Mouse (Mus musculus): Measurements from ENCODE around the gene Gm128.
"Not testable (repeated sequence)": the region's sequence is repeated elsewhere in the genome, so short reads cannot be mapped to it uniquely, and the experiment has no call there.

Gene Gm128

GRCm38 (mm10) chr3:95231298-95232221 is 9.8 kb downstream of the Gm128 start, which contains the start of gene Mllt11:
Gene Mllt11, minus strand, starts transcription at chr3:95232171.
- peak; percentile 55 to 60 for DNase-seq (ENCODE audit: low spot score in 2 of 2)

GRCm38 (mm10) chr3:95230495-95231297 is 10.7 kb downstream of the Gm128 start:
- peak in 1 of 2 experiments; percentile 31 for DNase-seq (ENCODE audit: low spot score in 2 of 2)

DNA sequence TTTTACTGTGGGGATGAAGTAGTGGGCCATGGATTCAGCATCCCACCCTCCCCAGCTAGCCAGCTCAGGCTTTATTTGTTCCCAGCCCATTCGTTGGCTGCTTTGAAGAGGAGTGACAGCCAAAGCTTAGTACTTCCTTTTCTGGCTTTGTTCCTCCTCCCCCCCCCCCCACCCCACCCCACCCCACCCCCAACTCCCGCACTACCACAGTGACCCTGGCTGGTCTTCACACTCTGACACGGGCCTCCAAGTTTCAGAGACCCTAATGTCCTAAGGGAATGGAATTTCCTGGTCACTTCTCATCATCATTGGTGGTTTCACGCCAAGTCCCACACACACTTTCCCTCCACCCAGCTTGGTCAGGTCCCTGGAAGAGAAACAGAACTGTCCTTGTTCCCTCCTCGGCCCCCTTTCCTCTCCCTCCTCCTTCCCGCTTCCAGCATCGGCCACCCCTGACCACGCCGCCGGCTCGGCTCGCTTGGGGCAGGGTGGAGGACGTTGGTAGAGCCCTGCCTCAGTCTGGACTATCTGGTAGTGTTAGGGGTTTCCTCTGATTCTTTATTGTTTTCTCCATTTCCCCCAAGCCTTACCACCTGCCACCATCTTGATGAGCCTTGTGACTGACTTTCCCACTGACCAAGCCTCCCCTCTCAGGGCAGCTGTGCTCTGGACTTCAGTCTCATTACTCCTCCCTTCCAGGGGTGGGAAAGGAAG is 11.5 kb downstream of the Gm128 start:
- peak; percentile 19 to 22 for DNase-seq (ENCODE audit: low spot score in 2 of 2)

DNA sequence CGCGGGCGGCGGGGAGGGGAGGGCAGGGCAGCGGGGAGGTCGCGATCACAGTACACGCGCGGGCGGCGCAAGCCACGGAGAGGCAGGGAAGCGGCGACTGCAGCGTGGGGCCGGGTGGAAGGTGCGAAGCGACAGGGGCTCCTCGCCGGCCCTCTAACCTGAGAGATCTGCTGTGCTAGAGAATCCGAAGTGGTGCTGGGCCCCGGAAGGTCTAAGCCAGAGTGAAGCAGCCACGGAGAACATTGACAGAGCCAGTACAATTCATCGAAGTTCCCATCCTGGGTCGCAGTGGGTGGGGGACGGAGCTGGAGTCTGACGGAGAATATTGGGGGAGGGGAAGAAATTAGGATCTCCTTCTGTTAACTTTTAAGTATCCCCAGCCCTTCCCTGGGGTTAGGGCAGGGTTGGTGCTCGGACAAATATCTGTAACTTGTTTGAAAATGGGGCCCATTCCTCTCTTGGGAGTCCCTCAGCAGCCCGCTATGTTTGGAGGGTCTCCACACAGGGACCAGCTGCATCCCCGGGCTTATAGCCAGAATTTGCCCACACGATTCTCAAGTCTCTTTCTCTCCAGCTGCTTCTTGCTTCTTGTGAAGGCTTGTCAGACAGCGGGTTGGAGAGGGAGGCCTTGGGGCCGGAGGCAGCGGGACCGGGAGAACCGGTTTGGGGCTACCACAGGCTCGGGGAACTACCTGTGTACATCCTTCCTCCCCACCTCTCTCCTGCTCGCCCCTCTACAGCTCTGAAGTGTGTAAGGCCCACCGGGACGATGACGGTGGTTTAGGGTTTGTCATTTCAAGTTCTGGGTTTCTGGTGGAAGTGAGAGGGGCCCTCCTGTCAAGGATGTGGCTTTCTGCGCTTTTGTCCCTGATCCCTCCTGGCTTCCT is 12.3 kb downstream of the Gm128 start:
- peak; percentile 32 to 41 for DNase-seq (ENCODE audit: low spot score in 2 of 2)

DNA sequence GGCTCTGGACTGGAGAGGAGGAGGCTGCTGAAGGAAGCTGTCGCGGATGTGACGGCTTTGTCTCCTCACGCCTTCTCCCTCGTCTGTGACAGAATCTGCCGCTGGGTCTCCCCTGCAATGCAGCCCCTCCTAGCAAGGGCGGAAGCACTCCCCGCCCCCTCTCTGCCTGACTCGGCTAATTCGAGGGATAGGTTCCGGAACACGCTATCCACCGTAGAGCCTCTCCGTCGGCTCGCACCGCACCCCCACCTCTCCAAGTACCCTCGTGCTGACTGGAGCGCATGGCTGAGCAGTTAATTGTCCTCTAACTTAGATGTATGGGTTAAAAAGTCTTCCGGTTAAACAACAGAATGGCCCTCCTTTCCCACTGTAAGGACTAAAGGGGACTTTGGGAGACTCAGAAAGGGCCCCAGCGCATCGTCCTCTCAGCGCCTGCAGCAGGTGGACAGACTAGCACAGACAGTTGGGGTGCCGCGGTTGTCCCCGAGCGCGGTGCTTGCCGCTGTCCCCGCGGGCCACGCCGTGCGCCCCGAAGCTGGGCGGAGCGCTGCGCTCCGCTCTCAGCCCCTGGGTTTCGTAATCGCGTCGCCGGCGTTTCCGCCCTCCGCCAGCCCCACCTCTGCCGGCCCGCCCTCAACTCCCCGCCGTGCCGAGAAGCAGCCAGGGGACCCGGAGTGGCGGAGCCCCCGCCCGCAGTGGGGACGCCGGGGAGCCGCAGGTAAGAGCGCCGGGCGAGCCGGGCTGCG is 13.1 kb downstream of the Gm128 start, which contains the start of gene Cdc42se1:
Cdc42se1 (plus strand) TSS at position 585 of the 746 bp plus-strand sequence.
- peak; percentile 89 to 93 for DNase-seq (ENCODE audit: low spot score in 2 of 2)

GRCm38 (mm10) chr3:95227214-95227613 is 14.2 kb downstream of the Gm128 start:
- DNase-seq (ENCODE audit: low spot score in 2 of 2), result no peak

DNA sequence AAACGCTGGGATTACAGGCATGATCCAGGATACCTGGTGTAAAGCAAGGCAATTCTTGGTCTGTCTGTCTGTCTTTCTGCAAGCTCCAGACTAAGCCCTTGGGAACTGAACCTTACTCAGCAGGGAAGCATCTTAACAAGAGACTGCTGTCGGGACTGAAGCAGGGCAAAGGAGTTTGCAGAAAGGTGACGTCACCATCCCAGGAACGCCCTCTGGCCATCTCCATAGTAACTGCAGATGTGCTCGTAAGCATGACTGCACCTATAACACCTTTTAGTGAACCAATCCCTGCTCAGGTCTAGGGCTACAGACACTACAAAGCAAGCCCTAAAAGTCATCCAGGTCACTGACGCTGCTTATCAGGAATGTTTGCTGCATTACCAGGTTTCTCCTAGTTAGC is 17.1 kb downstream of the Gm128 start:
- no peak for DNase-seq (ENCODE audit: low spot score in 2 of 2)

GRCm38 (mm10) chr3:95223041-95223440 is 18.4 kb downstream of the Gm128 start:
- no peak for DNase-seq (ENCODE audit: low spot score in 2 of 2)

- no peak for DNase-seq (ENCODE audit: low spot score in 2 of 2)
These were observed 22.8 kb downstream of the Gm128 start for GRCm38 (mm10) chr3:95218466-95219137.

DNA sequence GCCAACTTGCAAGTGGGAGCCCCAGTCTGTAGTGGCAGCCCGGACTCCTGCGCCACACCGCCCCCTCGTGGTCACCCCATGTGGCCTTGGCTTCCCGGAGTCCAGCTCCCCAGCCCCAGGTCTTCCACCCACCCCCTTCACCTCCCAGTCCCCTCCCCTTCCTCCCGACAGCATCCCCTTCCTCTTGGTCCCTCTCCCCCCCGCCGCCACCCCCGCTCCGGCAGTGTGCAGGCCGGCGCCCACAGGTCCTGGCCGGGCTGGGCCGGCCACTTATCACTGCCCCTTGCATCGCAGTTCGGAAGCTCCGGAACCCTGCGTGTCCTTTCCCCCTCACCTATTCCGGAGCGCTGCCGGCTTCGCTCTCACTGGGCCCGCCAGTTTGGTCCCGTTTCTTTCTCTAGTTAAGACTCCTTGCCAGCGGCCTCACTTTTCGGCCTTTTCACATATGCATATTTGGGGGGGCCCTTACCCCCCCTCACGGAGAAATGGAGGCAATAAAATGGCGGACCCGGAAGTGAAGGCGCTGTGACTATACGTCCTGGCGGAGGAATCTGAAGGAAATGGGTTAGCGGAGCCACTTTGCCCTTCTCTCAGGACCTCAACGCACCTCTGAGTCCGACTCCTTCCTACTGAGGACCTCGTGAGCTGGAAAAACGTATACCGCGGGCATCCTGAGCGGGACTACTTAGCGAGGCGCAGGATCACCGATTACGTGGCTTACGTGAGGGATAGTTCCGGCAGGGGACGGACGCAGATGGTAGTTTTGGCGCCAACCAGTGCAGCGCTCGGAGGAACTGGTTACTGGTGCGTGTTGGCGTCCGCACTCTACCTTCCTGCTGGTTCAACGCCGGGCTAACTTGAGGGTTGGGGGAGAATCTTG is 23.9 kb downstream of the Gm128 start, which contains the start of gene Gabpb2:
Gabpb2 (minus strand) TSS at position 662 of the 880 bp plus-strand sequence.
- DNase-seq (ENCODE audit: low spot score in 2 of 2), result peak; percentile 95 to 99

GRCm38 (mm10) chr3:95216655-95217254 is 24.6 kb downstream of the Gm128 start:
- DNase-seq (ENCODE audit: low spot score in 2 of 2), result no peak

DNA sequence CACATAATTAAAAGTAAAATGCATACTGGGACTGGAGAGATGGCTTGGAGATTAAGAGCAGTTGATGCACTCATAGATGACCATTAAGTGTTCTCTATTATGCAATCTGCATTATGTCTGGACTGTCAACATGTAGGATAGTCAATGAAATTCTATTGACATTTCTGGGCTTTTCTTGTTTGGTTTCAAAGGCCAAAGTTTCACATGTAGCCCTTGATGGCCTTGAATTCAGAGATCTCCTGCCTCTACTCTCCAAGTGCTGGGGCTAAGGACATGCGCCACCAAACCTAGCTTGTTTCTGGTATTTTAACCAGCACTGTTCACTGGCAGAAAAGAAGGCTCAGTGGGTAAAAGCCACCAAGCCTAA is 27.8 kb downstream of the Gm128 start:
- DNase-seq (ENCODE audit: low spot score in 2 of 2), result no peak

GRCm38 (mm10) chr3:95212889-95213608 is 28.3 kb downstream of the Gm128 start:
- DNase-seq (ENCODE audit: low spot score in 2 of 2), result not testable (repeated sequence)

GRCm38 (mm10) chr3:95210585-95210984 is 30.8 kb downstream of the Gm128 start:
- DNase-seq (ENCODE audit: low spot score in 2 of 2), result peak; percentile 50 to 65

- DNase-seq (ENCODE audit: low spot score in 2 of 2), result no peak
These were observed 33.1 kb downstream of the Gm128 start for GRCm38 (mm10) chr3:95208286-95208685.

DNA sequence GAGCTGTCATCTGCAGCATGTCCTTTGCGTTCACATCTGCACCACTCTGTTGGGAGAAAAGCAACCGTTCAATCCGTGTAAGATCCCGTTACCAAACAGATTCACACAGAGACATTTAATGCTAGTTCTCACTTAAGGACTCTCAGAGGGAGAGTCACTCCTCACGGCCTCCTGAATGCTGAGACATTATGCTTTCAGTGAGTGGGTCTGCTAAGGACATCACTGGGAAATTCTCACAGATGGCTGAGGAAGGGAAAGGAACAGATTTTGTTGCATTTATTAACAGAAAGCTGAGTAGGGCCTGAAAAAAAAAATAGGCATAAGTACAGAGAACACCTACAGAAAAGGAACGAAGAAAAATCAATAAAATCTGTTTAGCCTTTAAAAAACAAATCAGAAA is 37.5 kb downstream of the Gm128 start:
- DNase-seq (ENCODE audit: low spot score in 2 of 2), result no peak

DNA sequence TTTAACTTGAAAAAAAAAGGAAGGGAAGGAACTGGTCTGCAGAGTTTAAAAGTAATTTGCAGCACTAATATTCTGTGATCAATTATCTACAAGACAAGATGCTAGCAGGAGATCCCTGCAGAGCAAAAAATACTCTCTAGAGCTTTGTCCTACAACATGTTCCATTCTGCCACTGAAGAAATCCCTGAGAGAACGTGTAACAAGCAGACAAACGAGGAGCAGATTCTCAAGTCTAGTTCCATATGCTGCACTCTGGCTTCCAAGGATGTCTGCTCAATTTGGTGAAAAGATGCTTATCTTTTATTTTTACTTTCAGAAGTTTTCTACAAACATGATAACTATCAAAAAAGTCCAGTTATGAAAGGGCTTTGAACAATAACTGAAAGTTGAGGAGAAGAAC is 40.8 kb downstream of the Gm128 start:
- DNase-seq (ENCODE audit: low spot score in 2 of 2), result no peak
